Mouse (Mus musculus): ENCODE data around the gene St3gal3.

The St3gal3 gene

DNA sequence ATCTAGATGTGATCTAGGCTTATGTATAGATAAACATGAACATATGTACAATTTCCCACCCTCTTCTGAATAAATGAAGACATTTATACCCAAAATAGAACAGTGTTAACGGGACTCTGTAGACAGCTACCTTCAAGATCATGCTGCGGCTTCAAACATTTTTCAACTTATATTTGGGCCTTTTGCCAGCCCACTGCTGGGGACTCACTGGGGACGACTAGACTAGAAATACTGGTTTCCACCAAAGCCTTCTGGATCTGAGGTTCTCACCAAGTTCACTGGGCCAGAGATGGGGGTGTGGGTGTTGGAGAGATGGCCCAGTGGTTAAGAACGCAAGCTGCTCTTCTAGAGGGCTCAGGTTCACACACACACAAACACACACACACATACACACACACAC, 49.7 kb downstream of the St3gal3 start:
- no peak for DNase-seq

GRCm38 (mm10) chr4:118083217-118083951, 51.3 kb downstream of the St3gal3 start:
- peak; percentile 94 for DNase-seq

DNA sequence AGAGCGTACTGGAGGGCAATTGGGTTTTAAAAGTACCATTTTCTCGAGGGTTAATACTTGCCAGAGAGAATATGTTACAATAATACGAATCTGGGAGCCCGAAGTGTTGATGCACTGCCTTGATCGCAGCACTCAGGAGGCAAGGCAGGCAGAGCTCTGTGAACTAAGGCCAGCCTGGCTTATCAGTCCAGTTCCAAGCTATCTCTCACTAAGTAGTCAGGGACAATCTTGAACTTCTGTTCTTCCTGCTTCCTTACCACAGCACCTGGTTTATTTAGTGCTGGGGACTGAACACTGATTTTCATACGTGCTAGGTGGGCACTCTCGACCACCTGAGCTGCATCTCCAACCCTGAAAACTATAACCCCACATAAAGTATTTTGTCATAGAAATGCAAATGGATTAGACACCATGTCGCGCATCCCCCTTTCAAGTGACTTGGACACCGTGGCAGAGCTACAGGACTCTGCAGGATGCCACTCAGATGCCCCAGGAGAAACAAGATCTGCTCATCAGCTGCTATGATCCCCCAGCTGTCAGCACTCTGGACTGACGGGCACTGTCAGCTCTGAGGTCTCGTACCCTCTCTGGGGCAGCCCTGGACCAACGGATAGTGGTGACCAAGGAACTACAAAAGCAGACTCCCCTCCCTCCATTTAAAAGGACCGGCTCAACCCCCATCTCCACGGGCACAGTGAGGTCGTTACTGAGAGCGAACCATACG, 52.9 kb downstream of the St3gal3 start:
- DNase-seq, result no peak

GRCm38 (mm10) chr4:118080481-118080880, 54.2 kb downstream of the St3gal3 start:
- no peak for DNase-seq

DNA sequence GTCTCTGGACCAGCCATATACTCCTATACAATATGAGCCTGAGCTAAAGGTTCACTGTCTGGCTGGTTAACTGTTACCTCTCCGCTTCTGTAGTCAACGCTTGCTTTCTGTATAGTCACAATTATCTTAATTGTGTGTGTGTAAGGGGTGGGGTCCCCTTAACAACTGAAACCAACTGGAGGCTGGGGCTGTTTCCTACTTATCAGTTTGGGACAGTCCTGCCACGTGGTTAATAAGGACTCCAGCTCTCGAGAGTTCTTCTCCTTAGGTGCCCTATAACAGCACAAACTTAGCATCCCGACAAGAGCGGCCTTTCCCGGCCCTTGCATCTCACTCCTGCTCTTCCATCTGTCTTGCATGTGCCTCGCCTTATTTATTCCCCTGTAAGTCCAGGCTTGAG, 55.5 kb downstream of the St3gal3 start:
- no peak for DNase-seq

- DNase-seq, result no peak
Observed at GRCm38 (mm10) chr4:118078576-118078975, 56.1 kb downstream of the St3gal3 start.

DNA sequence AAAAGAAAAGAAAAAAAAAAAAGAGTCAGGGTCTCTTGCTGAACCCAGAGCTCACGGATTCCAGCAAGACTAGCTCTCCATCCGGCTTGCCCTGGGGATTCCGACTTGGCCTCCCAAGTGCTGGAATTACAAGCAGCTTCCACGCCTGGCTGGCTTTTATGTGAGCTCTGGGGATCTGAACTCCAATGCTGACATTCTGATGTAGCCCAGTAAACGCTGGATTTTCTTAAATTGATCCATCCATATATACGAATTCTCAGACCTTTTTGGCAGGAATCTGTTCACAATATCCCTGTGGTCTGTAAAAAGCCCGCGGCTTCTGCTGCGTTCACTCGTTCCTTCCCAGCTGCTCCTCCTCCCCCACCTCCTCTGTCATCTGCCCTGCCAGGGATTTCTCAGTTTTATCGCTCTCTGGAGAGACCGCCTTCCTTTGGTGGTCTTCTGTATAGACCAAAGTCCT, 57.4 kb downstream of the St3gal3 start:
- DNase-seq, result no peak

- DNase-seq, result no peak
Observed at GRCm38 (mm10) chr4:118076648-118077047, 58.1 kb downstream of the St3gal3 start.

DNA sequence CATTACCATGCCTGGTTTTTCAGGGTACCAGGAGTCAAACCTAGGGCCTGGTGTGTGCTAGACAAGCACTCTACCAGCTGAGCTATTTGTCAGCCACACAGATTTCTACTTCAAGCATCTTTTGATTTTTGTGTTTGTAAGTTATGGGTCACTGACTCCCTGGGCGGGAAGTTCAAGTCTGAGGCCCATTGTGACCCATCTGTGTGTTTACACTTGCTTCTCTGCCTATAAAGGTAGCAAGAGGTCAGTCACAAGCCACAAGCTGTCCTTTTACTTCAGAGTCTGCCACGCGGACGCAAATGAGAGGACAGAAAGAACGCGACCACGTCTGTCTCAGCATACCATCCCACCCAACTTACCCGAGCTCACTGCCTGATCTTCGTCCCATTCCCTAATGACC, 59.4 kb downstream of the St3gal3 start:
- no peak for DNase-seq

DNA sequence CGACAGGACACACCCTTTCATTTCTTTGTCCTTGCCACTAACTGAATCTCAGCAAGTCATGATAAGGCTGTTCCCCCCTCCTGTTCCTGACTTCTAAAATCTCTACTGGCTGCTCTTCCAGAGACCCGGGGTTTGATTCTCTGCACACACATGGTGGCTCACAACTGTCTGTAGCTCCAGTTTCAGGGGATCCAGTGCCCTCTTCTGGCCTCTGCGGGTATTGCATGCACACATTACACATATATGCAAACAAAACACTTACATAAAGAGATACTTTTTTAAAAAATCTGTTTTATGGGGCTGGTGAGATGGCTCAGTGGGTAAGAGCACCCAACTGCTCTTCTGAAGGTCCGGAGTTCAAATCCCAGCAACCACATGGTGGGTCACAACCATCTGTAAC, 60.5 kb downstream of the St3gal3 start:
- DNase-seq, result no peak

DNA sequence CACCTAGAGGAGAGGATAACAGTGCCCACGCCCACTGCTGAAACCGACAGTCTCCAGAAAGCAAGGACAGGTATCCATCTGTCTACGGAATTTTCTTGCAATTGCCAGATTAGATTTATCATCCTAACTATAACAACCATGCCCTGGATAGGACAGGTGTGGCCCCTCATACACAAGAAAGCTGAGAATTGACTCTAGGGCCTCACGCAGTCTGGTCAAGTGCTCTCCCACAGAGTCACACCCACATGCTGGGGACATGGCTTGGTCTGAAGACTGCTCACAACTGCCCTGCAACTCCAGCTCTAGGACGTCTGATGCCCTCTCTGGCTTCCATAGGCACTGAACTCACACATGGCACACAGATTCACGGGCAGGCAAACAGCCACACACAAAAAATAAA, 61.6 kb downstream of the St3gal3 start:
- DNase-seq, result no peak

DNA sequence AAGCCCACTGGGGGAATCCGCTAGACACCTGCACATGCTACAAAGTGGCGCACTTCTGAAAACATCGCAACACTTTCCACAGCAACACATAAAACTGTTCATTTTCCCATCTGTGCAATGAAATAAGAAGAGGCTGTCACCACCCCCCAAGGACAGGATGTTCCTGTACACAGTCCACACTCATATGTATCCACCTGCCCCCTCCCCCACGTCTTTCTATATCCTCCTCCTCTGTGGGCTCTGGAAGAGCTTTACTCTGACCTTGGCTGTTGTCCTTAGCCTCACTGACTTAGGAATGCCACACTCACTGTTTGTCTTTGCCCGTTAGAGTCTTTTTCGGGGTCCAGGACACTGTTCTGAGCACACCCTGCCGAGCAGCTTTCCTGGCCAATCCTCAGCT, 62.8 kb downstream of the St3gal3 start:
- no peak for DNase-seq

- no peak for DNase-seq
Observed at GRCm38 (mm10) chr4:118070255-118071234, 64.2 kb downstream of the St3gal3 start.

DNA sequence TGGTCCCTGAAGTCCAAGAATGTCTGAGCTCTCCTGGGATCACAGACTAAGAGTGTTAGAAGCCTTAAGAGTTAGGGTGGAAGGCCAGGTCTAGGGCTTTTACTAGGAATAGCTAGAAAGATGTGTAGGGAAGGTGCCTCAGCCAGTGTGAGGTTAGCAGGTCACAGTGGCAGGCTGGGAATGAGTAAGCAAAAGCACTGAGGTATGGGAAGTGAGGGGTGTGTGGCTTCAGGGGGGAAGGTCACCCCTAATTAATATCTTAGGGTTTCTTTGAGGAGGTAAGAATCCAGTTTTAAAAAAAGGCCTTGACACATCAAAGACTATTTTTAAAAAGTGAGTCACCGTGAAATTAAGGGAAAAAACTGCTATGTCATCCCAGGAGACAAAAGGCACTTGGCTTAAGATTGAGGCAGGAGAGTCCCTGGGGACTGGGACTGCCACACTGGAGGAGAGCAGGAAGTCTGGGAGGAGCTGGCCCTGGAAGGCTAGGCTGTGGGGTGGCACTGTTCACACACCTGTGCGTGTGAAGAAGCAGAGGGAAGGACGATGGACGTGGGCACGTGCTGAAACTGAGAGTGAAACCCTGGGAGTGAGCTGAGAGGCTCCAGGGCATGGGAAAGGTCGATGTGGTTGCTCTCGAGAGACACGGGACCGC, 72.8 kb downstream of the St3gal3 start:
- no peak for DNase-seq

DNA sequence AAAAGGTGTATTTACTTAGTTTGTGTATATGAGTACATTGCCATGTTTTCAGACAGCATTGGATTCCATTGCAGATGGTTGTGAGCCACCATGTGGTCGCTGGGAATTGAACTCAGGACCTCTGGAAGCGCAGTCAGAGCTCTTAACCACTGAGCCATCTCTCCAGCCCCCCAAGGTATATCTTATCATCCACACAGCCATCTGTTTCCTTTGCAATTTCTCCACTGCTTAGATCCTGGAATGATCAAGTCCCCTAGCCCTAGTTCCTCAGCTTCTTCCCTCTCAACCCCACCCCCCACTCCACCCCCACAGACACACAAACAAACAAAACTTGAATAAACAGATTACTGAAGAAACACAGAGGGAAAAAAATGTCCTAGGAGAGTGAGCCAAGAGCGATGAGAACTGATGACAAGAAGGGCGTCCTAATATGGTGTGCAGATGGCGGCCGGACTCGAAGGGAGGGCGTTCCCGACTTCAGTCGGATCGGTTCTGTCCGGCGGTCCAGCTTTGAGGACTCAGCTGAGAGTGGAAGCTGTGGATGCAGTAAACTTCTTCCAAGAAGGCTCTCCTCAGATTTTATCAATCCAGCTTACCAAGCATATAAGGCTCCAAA, 73.7 kb downstream of the St3gal3 start:
- DNase-seq, result no peak

DNA sequence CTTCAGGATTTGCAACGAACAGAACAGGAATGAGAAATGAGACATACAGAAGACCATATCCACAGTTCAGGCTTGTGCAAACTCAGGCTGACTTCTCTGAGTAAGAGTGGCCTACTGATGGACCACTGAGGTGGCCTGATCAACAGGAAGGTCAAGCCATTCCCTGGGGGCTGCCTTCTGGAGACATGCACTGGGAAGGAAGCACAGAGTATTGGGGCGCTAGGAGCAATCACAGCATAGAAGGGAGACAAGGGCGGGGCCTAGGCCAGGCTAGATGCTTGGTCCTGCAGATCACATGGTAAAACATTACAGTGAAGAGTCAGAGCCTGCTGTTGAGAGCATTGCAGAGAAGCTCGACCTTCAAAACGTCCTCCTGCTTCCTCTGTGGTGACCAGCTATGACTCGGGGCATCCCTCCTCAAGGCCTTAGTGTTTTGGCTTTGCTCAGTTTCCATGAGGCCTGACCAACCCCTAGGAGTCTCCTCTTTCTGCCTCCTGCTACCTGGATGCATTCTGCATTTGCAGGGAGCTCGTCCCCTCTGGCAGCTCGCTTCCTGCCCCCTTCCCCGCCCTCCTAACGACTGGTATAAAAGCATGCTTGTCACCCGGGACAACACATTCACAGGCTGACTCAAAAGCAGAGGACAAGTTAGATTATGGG, 74.8 kb downstream of the St3gal3 start:
- DNase-seq, result no peak

GRCm38 (mm10) chr4:118058116-118058677, 76.5 kb downstream of the St3gal3 start:
- no peak for DNase-seq

GRCm38 (mm10) chr4:118057076-118057475, 77.6 kb downstream of the St3gal3 start:
- no peak for DNase-seq

- DNase-seq, result no peak
Observed at GRCm38 (mm10) chr4:118054615-118055014, 80.1 kb downstream of the St3gal3 start.

DNA sequence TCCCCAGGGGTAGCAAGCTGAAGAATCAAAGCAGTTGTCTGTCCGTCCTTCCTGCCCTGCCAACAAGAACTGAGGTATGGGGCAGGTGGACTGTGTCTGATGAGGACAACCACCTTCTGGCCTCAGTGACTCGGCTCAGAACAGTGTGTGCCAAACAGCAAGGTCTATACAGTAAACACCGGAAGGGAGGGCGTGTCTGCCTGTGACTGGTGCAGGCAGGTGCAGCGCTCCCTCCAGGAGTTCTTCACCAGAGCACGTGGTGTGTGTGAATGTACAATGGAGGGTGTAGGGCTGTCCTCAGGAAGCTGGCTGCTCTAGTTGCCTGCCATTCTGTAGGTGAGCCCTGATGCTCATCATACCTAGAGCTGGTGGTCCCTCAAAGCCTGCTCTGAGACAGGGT, 80.8 kb downstream of the St3gal3 start:
- no peak for DNase-seq

DNA sequence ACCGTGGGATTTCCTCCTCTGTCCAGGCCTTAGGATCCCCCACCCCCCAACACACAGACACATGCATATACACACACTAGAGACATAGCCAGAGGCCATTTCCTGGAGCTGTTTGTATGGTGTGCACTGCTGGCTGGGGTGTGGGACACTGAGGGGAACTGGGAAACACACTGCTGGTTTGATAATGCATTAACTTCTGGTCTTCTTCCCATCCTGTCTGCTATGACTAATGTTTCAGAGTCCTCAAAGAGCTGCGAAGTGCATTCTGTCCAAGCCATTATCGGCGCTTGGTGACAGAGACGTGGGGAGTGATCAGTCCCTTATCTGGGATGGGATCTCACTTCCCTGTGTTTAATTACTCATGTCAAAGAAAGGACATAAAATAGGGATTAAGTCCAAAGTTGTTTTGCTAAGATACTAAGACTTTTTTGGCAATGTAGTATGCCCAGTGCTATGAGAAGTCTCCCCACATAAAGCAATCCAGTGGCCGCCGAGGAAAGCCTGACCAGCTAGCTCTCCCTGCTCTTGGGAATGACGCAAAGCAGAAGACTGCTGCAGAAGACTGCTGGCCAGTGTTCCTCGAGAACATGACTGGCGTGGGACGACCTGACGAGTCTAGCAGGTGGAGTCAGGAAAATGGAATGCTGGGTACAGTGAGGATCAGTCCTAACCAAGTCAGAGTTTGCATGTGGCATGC, 85.0 kb downstream of the St3gal3 start:
- no peak for DNase-seq
